Mouse (Mus musculus) stomach, embryonic 14.5 days (tissue): ENCODE measurements around the gene Tfrc. TPM values are rescaled to one million over a fixed set of nuclear protein-coding genes. Genes with fewer than 3 reads are reported as not detected.

Experiments used
- ATAC-seq: fragments of 200-750 bp; cut with Nextera tagmentation; 2 replicates; pipeline ENCODE4 v1.8.0; 2017; ENCODE audit warnings: low read depth, moderate TSS enrichment; ENCODE audit not compliant: insufficient number of reproducible peaks, insufficient read depth, low FRiP score
- H3K27ac ChIP-seq: fragments of 300-500 bp; sonication (generic); 2 replicates; pipeline ENCODE4 v1.5.1; 2014; ENCODE audit warnings: mild to moderate bottlenecking, low read length, moderate library complexity, mixed read lengths
- H3K27me3 ChIP-seq: fragments of 300-500 bp; sonication (generic); 2 replicates; pipeline ENCODE4 v1.6.1; 2014; ENCODE audit warnings: low read length, control low read depth, mixed read lengths; ENCODE audit not compliant: control insufficient read depth, insufficient read depth
- H3K36me3 ChIP-seq: fragments of 300-500 bp; sonication (generic); 2 replicates; pipeline ENCODE4 v1.6.1; 2014; ENCODE audit warnings: mild to moderate bottlenecking, control low read depth, low read length, moderate library complexity, mixed read lengths; ENCODE audit not compliant: control insufficient read depth, insufficient read depth
- H3K4me1 ChIP-seq: fragments of 300-500 bp; sonication (generic); 2 replicates; pipeline ENCODE4 v1.6.1; 2014; ENCODE audit warnings: low read length, control low read depth, mixed read lengths; ENCODE audit not compliant: control insufficient read depth, insufficient read depth
- H3K4me2 ChIP-seq: fragments of 300-500 bp; sonication (generic); replicated peaks from 2 replicates; pipeline ENCODE4 v1.6.1; 2014; ENCODE audit warnings: low read depth, low read length, control low read depth
- H3K4me3 ChIP-seq: fragments of 300-500 bp; sonication (generic); 2 replicates; pipeline ENCODE4 v1.5.1; 2014; ENCODE audit warnings: low read depth, low read length, control low read depth
- H3K9ac ChIP-seq: fragments of 300-500 bp; sonication (generic); replicated peaks from 2 replicates; pipeline ENCODE4 v1.6.1; 2014; ENCODE audit warnings: low read depth, mild to moderate bottlenecking, control low read depth, low read length, moderate library complexity, mixed read lengths
- H3K9me3 ChIP-seq: fragments of 300-500 bp; sonication (generic); 2 replicates; pipeline ENCODE4 v1.6.1; 2016; ENCODE audit warnings: low read depth, low read length, control low read depth; ENCODE audit not compliant: control insufficient read depth
- WGBS: fragments of 180-500 bp; shearing (Covaris S2); extraction: QIAGEN DNeasy Blood & Tissue Kit; methylation state at CpG from one replicate; pipeline ENCODE4 v1.1.7; 2014; 5-methylcytosine and 5-hydroxymethylcytosine counted together
- polyA plus RNA-seq: library from polyadenylated mRNA; unstranded; fragments of >200 nt; fragmentation: Nextera tagmentation; extraction: Ambion mirVana; gene quantifications from 2 replicates; pipeline ENCODE4 v1.2.1, GENCODE M21; 2014

Gene Tfrc
- polyA plus RNA-seq, 1 experiment from 2014 or later = 60.5 TPM

- H3K27me3 ChIP-seq = no peaks in the 10 kb centered on the region
- no peak for ATAC-seq
- no peak overlapping the region for H3K4me3 ChIP-seq
- WGBS = 91% methylated on average over 8 of the region's 8 CpGs
- H3K9ac ChIP-seq = no peak overlapping the region
- H3K27ac ChIP-seq = no peak overlapping the region
- H3K4me1 ChIP-seq = no peaks in the 10 kb centered on the region
- H3K36me3 ChIP-seq = peaks cover 51% of the 10 kb centered on the region
- H3K9me3 ChIP-seq = no peaks in the 10 kb centered on the region
- no peak overlapping the region for H3K4me2 ChIP-seq
Measured at GRCm38 (mm10) chr16:32628140-32628539, 19.4 kb downstream of the Tfrc start.

GRCm38 (mm10) chr16:32632328-32632824, 23.7 kb downstream of the Tfrc start:
- 91% methylated on average over 4 of the region's 4 CpGs for WGBS
- H3K36me3 ChIP-seq = peaks cover 31% of the 10 kb centered on the region
- no peaks in the 10 kb centered on the region for H3K27me3 ChIP-seq
- H3K4me1 ChIP-seq = no peaks in the 10 kb centered on the region
- H3K9ac ChIP-seq = no peak overlapping the region
- no peak for ATAC-seq
- H3K4me2 ChIP-seq = no peak overlapping the region
- H3K9me3 ChIP-seq = no peaks in the 10 kb centered on the region
- no peak overlapping the region for H3K27ac ChIP-seq
- no peak overlapping the region for H3K4me3 ChIP-seq

GRCm38 (mm10) chr16:32633486-32634012, 24.8 kb downstream of the Tfrc start:
- Histone ChIP-seq H3K9ac (no peak overlapping the region), H3K27me3 (no peaks in the 10 kb centered on the region), H3K36me3 (peaks cover 26% of the 10 kb centered on the region), H3K4me1 (no peaks in the 10 kb centered on the region), H3K9me3 (no peaks in the 10 kb centered on the region), H3K4me3 (no peak overlapping the region), H3K27ac (no peak overlapping the region), H3K4me2 (no peak overlapping the region)
- ATAC-seq = no peak
- WGBS = 89% methylated on average over 4 of the region's 4 CpGs

- no peaks in the 10 kb centered on the region for H3K27me3 ChIP-seq
- no peak overlapping the region for H3K4me3 ChIP-seq
- ATAC-seq = no peak
- no peaks in the 10 kb centered on the region for H3K9me3 ChIP-seq
- peaks cover 22% of the 10 kb centered on the region for H3K36me3 ChIP-seq
- H3K4me2 ChIP-seq = no peak overlapping the region
- no peak overlapping the region for H3K9ac ChIP-seq
- H3K27ac ChIP-seq = no peak overlapping the region
- H3K4me1 ChIP-seq = no peaks in the 10 kb centered on the region
- WGBS = 83% methylated on average over 5 of the region's 5 CpGs
Measured at GRCm38 (mm10) chr16:32634183-32634582, 25.5 kb downstream of the Tfrc start.

- H3K9ac ChIP-seq = no peak overlapping the region
- H3K4me3 ChIP-seq = no peak overlapping the region
- H3K36me3 ChIP-seq = peaks cover 12% of the 10 kb centered on the region
- no peaks in the 10 kb centered on the region for H3K27me3 ChIP-seq
- no peaks in the 10 kb centered on the region for H3K4me1 ChIP-seq
- no peaks in the 10 kb centered on the region for H3K9me3 ChIP-seq
- H3K27ac ChIP-seq = no peak overlapping the region
- 61% methylated on average over 3 of the region's 3 CpGs for WGBS
- peak; percentile 53; the same call in 1 of the 2 replicates for ATAC-seq
- no peak overlapping the region for H3K4me2 ChIP-seq
Measured at GRCm38 (mm10) chr16:32635314-32635713, 26.6 kb downstream of the Tfrc start.

- Histone ChIP-seq H3K9ac (no peak overlapping the region), H3K9me3 (no peaks in the 10 kb centered on the region), H3K27ac (no peak overlapping the region), H3K4me1 (no peaks in the 10 kb centered on the region), H3K36me3 (peaks cover 6% of the 10 kb centered on the region; the same call in 1 of the 2 replicates), H3K4me3 (no peak overlapping the region), H3K27me3 (no peaks in the 10 kb centered on the region), H3K4me2 (no peak overlapping the region)
- no peak for ATAC-seq
- WGBS = 94% methylated on average over 3 of the region's 3 CpGs
Measured at GRCm38 (mm10) chr16:32636331-32636730, 27.6 kb downstream of the Tfrc start.

DNA sequence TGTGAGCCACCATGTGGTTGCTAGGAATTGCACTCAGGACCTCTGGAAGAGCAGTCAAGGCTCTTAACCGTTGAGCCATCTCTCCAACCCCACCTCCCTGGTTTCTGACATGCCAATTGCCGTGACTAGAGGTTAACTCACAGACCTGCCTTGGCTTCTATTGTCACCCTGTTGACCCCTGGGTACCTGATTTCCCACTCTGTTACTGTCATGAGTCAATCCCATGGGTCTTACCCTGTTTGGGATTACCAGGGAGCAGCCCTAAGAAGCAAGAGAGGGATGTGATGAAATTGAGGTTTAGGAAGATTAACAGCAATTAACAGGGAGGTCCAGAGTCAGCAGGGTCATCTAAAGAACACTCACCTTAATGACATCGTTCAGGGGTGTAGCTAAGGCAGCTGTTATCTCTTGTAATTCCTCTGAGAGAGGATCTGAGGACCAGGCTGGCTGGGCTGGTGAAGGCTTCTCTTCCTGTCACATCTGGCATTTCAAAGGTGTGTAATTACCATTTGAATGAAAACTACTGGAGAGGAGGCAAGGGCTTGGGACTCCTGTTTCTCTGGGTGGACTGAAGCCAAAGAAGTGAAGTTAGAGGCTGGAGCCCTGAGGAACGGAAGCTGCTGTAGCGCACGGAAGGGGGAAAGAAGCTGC, 28.3 kb downstream of the Tfrc start:
- WGBS = 39% methylated on average over 6 of the region's 6 CpGs
- Histone ChIP-seq H3K4me2 (no peak overlapping the region), H3K27me3 (no peaks in the 10 kb centered on the region), H3K9me3 (no peaks in the 10 kb centered on the region), H3K4me1 (no peaks in the 10 kb centered on the region), H3K4me3 (no peak overlapping the region), H3K36me3 (peaks cover 4% of the 10 kb centered on the region; the same call in 1 of the 2 replicates), H3K9ac (no peak overlapping the region), H3K27ac (no peak overlapping the region)
- no peak for ATAC-seq

DNA sequence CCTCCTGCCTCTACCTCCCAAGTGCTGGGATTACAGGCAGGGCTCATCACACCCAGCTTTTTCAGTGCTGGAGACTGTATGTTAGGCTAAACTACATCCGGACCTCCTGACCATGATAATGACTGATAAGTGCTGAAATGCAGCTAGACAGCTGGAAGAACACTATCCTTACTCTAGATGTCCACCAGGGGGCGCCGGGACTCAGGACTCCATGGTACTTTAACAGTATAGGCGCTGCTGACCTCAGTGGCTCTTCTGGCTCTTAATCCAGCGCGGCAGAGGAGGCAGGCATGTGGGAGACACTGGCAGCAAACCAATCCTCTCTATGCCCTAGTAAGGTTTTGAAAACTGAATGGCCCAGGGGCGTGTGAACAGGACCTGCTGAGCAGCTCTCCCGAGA, 29.8 kb downstream of the Tfrc start:
- no peak overlapping the region for H3K4me2 ChIP-seq

More for the DNA sequence above, 29.8 kb downstream of the Tfrc start:
- Histone ChIP-seq H3K36me3 (no peaks in the 10 kb centered on the region), H3K27me3 (no peaks in the 10 kb centered on the region), H3K27ac (no peak overlapping the region), H3K4me3 (no peak overlapping the region), H3K9ac (no peak overlapping the region), H3K4me1 (no peaks in the 10 kb centered on the region), H3K9me3 (no peaks in the 10 kb centered on the region)
- 7% methylated on average over 8 of the region's 8 CpGs for WGBS
- peak; percentile 50; the same call in 1 of the 2 replicates for ATAC-seq
